Mouse (Mus musculus): ENCODE data around the gene Zswim3. TPM values are rescaled to one million over a fixed set of nuclear protein-coding genes. Genes with fewer than 3 reads are reported as not detected.

Zswim3 gene
- polyA plus RNA-seq (2014; fragmentation: Illumina TruSeq; extraction: RNeasy Lipid Tissue Mini Kit (QIAGEN cat#74804); ENCODE audit: low read depth, low replicate concordance) = 2.7 TPM

DNA sequence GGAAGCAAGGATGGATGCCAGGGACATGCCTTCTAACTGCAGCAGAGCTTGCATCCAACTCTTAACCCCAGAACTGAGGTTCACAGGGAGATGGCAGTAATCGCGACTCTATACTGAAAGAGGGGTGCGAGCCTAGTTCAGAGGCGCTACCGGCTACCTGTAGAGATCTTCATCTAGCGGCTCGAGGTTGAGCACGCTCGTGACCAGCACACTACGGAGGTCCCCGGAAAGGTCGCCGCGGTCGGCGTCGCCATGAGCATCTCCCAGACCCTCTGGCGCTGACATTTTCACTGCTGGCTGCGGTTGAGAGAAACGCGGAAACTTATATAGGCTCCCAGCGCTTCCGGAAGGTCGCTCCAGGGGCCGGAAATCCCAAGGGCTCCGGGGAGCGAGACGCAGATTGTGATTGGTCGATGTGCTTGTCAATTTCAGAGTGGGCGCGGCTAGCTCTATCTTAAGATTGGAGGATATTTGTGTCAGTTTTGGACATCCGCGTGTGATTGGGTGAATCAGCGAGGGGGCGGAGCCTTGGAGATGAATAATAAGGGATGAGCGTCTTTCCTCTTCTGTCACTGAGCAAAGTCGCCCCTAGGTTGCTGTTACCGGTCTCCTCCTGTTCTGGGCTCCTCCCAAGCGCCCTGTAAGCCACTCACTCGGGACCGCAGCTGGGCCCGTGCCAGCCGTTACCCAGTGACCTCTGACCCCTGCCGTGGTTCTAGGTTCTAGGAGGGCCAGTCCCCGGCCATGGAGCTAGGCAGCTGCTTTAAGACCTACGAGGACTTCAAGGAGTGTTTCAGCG, at the start of gene Zswim3, which contains the start of gene Acot8:
Gene Zswim3 (plus strand): TSS at position 566 of the 799 bp plus-strand sequence.
Gene Acot8 (minus strand): TSS at position 350 of the 799 bp plus-strand sequence.

GRCm38 (mm10) chr2:164769258-164770037, 35.5 kb upstream of the Zswim3 start, which contains the start of gene Ube2c:
Gene Ube2c (plus strand): TSS chr2:164769898.

GRCm38 (mm10) chr2:164779481-164780086, 25.3 kb upstream of the Zswim3 start, which contains the start of gene Tnnc2:
Gene Tnnc2 (minus strand): TSS chr2:164779967.

GRCm38 (mm10) chr2:164785481-164786387, 19.2 kb upstream of the Zswim3 start, which contains the start of gene Snx21:
Gene Snx21 (plus strand): TSS chr2:164785823.

DNA sequence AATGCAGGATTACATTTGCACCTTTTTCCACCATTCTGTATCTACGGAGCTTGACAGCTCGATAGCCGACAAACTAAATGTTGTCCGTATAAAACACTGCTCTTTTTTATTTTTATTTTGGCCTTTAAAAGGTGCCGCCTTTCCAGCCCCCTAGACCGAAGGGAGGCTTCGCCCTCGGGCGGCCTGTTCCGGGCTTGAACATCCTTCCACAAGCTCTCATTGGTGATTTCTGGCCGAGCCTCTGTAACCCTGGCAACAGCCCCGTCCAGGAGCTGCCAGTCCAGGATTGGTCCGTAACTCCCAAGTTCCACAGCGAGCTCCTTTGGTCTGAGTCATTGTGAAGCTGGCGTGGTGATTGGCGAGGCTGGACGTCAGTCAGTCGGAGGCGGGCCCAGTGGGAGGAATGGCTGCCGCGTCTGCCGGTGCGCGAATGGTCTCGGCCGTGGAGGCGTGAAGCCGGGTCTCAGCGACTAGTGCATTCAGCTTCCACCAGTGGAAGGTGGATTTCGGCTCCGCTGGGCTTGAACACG, 17.8 kb downstream of the Zswim3 start, which contains the start of gene Zswim1:
Gene Zswim1 (plus strand): TSS at position 51 of the 530 bp plus-strand sequence.

GRCm38 (mm10) chr2:164828437-164828836, 23.5 kb downstream of the Zswim3 start, which contains the start of gene Spata25:
Gene Spata25 (minus strand): TSS chr2:164828537.

DNA sequence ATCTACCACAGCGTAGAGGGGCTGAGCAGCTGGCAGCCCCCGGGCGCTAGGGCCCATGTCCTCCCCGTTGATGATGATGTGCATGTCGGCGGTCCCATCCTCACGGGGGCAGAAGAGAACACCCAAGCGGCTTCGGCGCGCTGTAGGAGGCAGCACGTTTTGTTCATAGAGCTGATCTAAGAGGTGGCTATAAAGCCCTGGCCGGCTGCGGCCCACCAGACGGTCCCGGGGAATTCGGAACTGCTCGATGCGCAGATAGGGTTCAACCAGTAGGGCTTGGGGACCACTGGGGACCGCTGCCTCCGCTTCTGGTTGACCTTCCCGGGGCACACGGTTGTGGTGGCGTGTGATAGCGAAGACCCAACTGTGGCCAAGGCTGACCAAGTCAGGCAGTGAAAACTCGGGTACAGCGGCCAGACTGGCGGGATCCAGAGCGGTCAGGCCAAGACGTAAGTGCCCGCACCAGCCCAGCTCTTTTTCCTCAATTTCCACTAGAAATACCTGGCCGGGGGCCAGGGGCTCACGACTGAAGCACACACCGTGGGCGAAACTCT, 27.9 kb downstream of the Zswim3 start, which contains the start of gene Ctsa:
Gene Ctsa (plus strand): TSS at position 126 of the 554 bp plus-strand sequence.

GRCm38 (mm10) chr2:164833314-164833959, 28.5 kb downstream of the Zswim3 start, which contains the start of gene Neurl2:
Gene Neurl2 (minus strand): TSS chr2:164833456.

GRCm38 (mm10) chr2:164857101-164857821, 52.4 kb downstream of the Zswim3 start, which contains the start of gene Pltp:
Gene Pltp (minus strand): TSS chr2:164857711.

Other genes with a start within 250 kb of the Zswim3 start
- gene Wfdc2, start 242.7 kb upstream of the Zswim3 start, polyA plus RNA-seq (2014; fragmentation: Illumina TruSeq; extraction: RNeasy Lipid Tissue Mini Kit (QIAGEN cat#74804); ENCODE audit: low read depth, low replicate concordance) = 30.2 TPM
- not detected for gene Spint3, start 231.6 kb upstream of the Zswim3 start, polyA plus RNA-seq (2014; fragmentation: Illumina TruSeq; extraction: RNeasy Lipid Tissue Mini Kit (QIAGEN cat#74804); ENCODE audit: low read depth, low replicate concordance)
- not detected for gene Wfdc6a, start 219.7 kb upstream of the Zswim3 start, polyA plus RNA-seq (2014; fragmentation: Illumina TruSeq; extraction: RNeasy Lipid Tissue Mini Kit (QIAGEN cat#74804); ENCODE audit: low read depth, low replicate concordance)
- not detected for gene Eppin, start 211.5 kb upstream of the Zswim3 start, polyA plus RNA-seq (2014; fragmentation: Illumina TruSeq; extraction: RNeasy Lipid Tissue Mini Kit (QIAGEN cat#74804); ENCODE audit: low read depth, low replicate concordance)
- gene Wfdc6b, start 191.6 kb upstream of the Zswim3 start, polyA plus RNA-seq (2014; fragmentation: Illumina TruSeq; extraction: RNeasy Lipid Tissue Mini Kit (QIAGEN cat#74804); ENCODE audit: low read depth, low replicate concordance) = not detected
- 0.50 TPM for gene Wfdc8, start 191.5 kb upstream of the Zswim3 start, polyA plus RNA-seq (2014; fragmentation: Illumina TruSeq; extraction: RNeasy Lipid Tissue Mini Kit (QIAGEN cat#74804); ENCODE audit: low read depth, low replicate concordance)
- not detected for gene Wfdc16, start 166.3 kb upstream of the Zswim3 start, polyA plus RNA-seq (2014; fragmentation: Illumina TruSeq; extraction: RNeasy Lipid Tissue Mini Kit (QIAGEN cat#74804); ENCODE audit: low read depth, low replicate concordance)
- not detected for gene Wfdc10, start 149.1 kb upstream of the Zswim3 start, polyA plus RNA-seq (2014; fragmentation: Illumina TruSeq; extraction: RNeasy Lipid Tissue Mini Kit (QIAGEN cat#74804); ENCODE audit: low read depth, low replicate concordance)
- not detected for gene Wfdc9, start 148.5 kb upstream of the Zswim3 start, polyA plus RNA-seq (2014; fragmentation: Illumina TruSeq; extraction: RNeasy Lipid Tissue Mini Kit (QIAGEN cat#74804); ENCODE audit: low read depth, low replicate concordance)
- not detected for gene Wfdc11, start 131.0 kb upstream of the Zswim3 start, polyA plus RNA-seq (2014; fragmentation: Illumina TruSeq; extraction: RNeasy Lipid Tissue Mini Kit (QIAGEN cat#74804); ENCODE audit: low read depth, low replicate concordance)
- gene Wfdc13, start 120.0 kb upstream of the Zswim3 start, polyA plus RNA-seq (2014; fragmentation: Illumina TruSeq; extraction: RNeasy Lipid Tissue Mini Kit (QIAGEN cat#74804); ENCODE audit: low read depth, low replicate concordance) = 0.57 TPM
- not detected for gene Spint4, start 106.6 kb upstream of the Zswim3 start, polyA plus RNA-seq (2014; fragmentation: Illumina TruSeq; extraction: RNeasy Lipid Tissue Mini Kit (QIAGEN cat#74804); ENCODE audit: low read depth, low replicate concordance)
- gene Spint5, start 89.8 kb upstream of the Zswim3 start, polyA plus RNA-seq (2014; fragmentation: Illumina TruSeq; extraction: RNeasy Lipid Tissue Mini Kit (QIAGEN cat#74804); ENCODE audit: low read depth, low replicate concordance) = not detected
- gene Wfdc3, start 59.2 kb upstream of the Zswim3 start, polyA plus RNA-seq (2014; fragmentation: Illumina TruSeq; extraction: RNeasy Lipid Tissue Mini Kit (QIAGEN cat#74804); ENCODE audit: low read depth, low replicate concordance) = 0.82 TPM
- 3.6 TPM for gene Dnttip1, start 59.1 kb upstream of the Zswim3 start, polyA plus RNA-seq (2014; fragmentation: Illumina TruSeq; extraction: RNeasy Lipid Tissue Mini Kit (QIAGEN cat#74804); ENCODE audit: low read depth, low replicate concordance)
- gene Ube2c, start 35.2 kb upstream of the Zswim3 start, polyA plus RNA-seq (2014; fragmentation: Illumina TruSeq; extraction: RNeasy Lipid Tissue Mini Kit (QIAGEN cat#74804); ENCODE audit: low read depth, low replicate concordance) = 7.9 TPM
- not detected for gene Tnnc2, start 25.1 kb upstream of the Zswim3 start, polyA plus RNA-seq (2014; fragmentation: Illumina TruSeq; extraction: RNeasy Lipid Tissue Mini Kit (QIAGEN cat#74804); ENCODE audit: low read depth, low replicate concordance)
- 3.5 TPM for gene Snx21, start 19.3 kb upstream of the Zswim3 start, polyA plus RNA-seq (2014; fragmentation: Illumina TruSeq; extraction: RNeasy Lipid Tissue Mini Kit (QIAGEN cat#74804); ENCODE audit: low read depth, low replicate concordance)
- gene Acot8, start 216 bp upstream of the Zswim3 start, polyA plus RNA-seq (2014; fragmentation: Illumina TruSeq; extraction: RNeasy Lipid Tissue Mini Kit (QIAGEN cat#74804); ENCODE audit: low read depth, low replicate concordance) = 4.1 TPM
- gene Zswim1, start 17.6 kb downstream of the Zswim3 start, polyA plus RNA-seq (2014; fragmentation: Illumina TruSeq; extraction: RNeasy Lipid Tissue Mini Kit (QIAGEN cat#74804); ENCODE audit: low read depth, low replicate concordance) = 1.4 TPM
- not detected for gene Spata25, start 23.4 kb downstream of the Zswim3 start, polyA plus RNA-seq (2014; fragmentation: Illumina TruSeq; extraction: RNeasy Lipid Tissue Mini Kit (QIAGEN cat#74804); ENCODE audit: low read depth, low replicate concordance)
- 43.1 TPM for gene Ctsa, start 27.8 kb downstream of the Zswim3 start, polyA plus RNA-seq (2014; fragmentation: Illumina TruSeq; extraction: RNeasy Lipid Tissue Mini Kit (QIAGEN cat#74804); ENCODE audit: low read depth, low replicate concordance)
- gene Neurl2, start 28.4 kb downstream of the Zswim3 start, polyA plus RNA-seq (2014; fragmentation: Illumina TruSeq; extraction: RNeasy Lipid Tissue Mini Kit (QIAGEN cat#74804); ENCODE audit: low read depth, low replicate concordance) = not detected
- gene Pltp, start 52.6 kb downstream of the Zswim3 start, polyA plus RNA-seq (2014; fragmentation: Illumina TruSeq; extraction: RNeasy Lipid Tissue Mini Kit (QIAGEN cat#74804); ENCODE audit: low read depth, low replicate concordance) = 1.9 TPM
- gene Pcif1, start 74.2 kb downstream of the Zswim3 start, polyA plus RNA-seq (2014; fragmentation: Illumina TruSeq; extraction: RNeasy Lipid Tissue Mini Kit (QIAGEN cat#74804); ENCODE audit: low read depth, low replicate concordance) = 3.1 TPM
- gene Zfp335, start 106.7 kb downstream of the Zswim3 start, polyA plus RNA-seq (2014; fragmentation: Illumina TruSeq; extraction: RNeasy Lipid Tissue Mini Kit (QIAGEN cat#74804); ENCODE audit: low read depth, low replicate concordance) = 0.19 TPM
- 1.8 TPM for gene Mmp9, start 135.7 kb downstream of the Zswim3 start, polyA plus RNA-seq (2014; fragmentation: Illumina TruSeq; extraction: RNeasy Lipid Tissue Mini Kit (QIAGEN cat#74804); ENCODE audit: low read depth, low replicate concordance)
- 0.38 TPM for gene Slc12a5, start 155.7 kb downstream of the Zswim3 start, polyA plus RNA-seq (2014; fragmentation: Illumina TruSeq; extraction: RNeasy Lipid Tissue Mini Kit (QIAGEN cat#74804); ENCODE audit: low read depth, low replicate concordance)
- gene Ncoa5, start 229.8 kb downstream of the Zswim3 start, polyA plus RNA-seq (2014; fragmentation: Illumina TruSeq; extraction: RNeasy Lipid Tissue Mini Kit (QIAGEN cat#74804); ENCODE audit: low read depth, low replicate concordance) = 13.0 TPM